Mouse (Mus musculus) layer of hippocampus, adult 2 months (tissue): ENCODE data around the gene Crybg1. TPM values are rescaled to one million over a fixed set of nuclear protein-coding genes. Genes with fewer than 3 reads are reported as not detected.

Source experiments
- DNase-seq, 2 experiments: peaks; one replicate each; pipeline ENCODE4 v3.0.0; 2022; ENCODE audit warnings: low spot score in 2 of 2
- H3K27ac ChIP-seq: fragments of 200-600 bp; 2 replicates; pipeline ENCODE4 v1.8.1; 2022
- H3K4me3 ChIP-seq: fragments of 200-600 bp; 2 replicates; pipeline ENCODE4 v1.8.1; 2022; ENCODE audit warnings: mild to moderate bottlenecking
- CTCF ChIP-seq: fragments of 200-600 bp; conservative IDR thresholded peaks from 2 replicates; pipeline ENCODE4 v1.8.1; 2022; ENCODE audit warnings: antibody characterized with exemption, mild to moderate bottlenecking, moderate library complexity
- total RNA-seq, 2 experiments: library from RNA; stranded (reverse); gene quantifications; 2 replicates each; pipeline ENCODE4 v1.2.3; 2021

The Crybg1 gene
- total RNA-seq, 2 experiments from 2014 or later: 0.56 to 0.74 TPM

DNA sequence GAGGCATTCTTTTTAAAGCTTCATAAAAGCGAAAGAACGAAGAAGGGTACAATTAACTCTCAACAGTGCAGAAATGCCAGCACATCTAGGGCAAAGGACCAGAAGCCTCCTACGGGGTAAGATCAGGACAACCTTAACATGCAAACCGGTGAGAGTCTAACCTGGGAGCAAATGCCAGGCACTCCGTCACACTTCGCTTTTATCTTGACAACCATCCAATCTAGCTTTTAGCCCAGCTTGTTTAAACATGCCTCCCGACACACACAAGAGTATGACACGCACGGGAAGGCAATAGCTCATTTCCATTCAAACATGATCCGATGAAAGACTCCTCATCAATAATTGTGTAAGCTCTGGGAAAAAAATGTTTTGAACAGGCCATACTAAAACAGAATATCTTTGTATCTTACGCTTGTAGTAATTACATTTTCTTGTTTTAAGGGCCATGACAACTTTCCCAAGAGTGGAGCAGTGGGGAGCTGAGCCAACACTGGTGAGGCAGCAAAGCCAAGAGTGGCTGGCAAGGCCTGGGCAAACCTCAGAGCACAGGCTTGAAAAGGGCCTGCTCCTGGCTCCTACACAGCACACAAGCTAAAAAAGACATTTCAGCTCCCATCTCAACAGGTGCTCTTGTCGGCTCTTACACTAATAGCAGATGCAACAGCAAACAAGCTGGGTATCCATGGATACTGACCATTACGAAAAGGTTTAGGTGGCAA lies 10.4 kb downstream of the Crybg1 start:
- Histone ChIP-seq H3K27ac (0 out of 2 replicates have a peak overlapping the region, but pooled peaks have one; percentile 28), H3K4me3 (no peak overlapping the region)
- TF ChIP-seq CTCF: no peak
- no peak for DNase-seq

GRCm38 (mm10) chr10:44126047-44126446 lies 22.6 kb downstream of the Crybg1 start:
- Histone ChIP-seq H3K27ac (no peak overlapping the region), H3K4me3 (no peak overlapping the region)
- no peak for TF ChIP-seq CTCF
- no peak for DNase-seq

DNA sequence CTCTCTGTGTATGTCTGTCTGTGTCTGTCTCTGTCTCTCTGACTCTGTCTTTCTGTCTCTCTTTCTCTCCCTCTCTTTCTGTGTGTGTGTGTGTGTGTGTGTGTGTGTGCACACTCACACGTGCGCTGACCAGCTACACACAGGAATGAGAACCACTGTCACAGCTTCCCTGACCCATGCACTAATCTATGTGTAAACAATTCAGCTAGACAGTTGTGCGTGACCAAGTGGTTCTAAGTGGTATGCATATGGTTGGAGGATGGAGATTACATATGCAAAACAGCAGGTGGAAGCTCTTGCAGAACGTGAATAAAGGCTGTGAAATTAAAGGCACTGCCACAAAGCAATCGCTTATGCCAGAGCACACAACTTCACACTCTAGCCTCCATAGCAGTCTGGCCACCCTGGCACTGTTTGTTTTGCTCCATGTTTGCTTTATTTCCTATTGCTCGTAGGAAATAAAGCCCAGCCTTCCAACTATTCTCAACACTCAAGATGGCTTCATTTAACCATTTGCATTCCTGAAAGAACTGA lies 24.2 kb downstream of the Crybg1 start:
- no peak overlapping the region for H3K27ac ChIP-seq
- DNase-seq: no peak
- TF ChIP-seq CTCF: no peak
- no peak overlapping the region for H3K4me3 ChIP-seq

- no peak for DNase-seq
- no peak for TF ChIP-seq CTCF
- Histone ChIP-seq H3K4me3 (no peak overlapping the region), H3K27ac (no peak overlapping the region)
Measured at GRCm38 (mm10) chr10:44118616-44119015, 30.0 kb downstream of the Crybg1 start.

- no peak for TF ChIP-seq CTCF
- Histone ChIP-seq H3K27ac (no peak overlapping the region), H3K4me3 (no peak overlapping the region)
- no peak for DNase-seq
Measured at GRCm38 (mm10) chr10:44116796-44117195, 31.9 kb downstream of the Crybg1 start.

DNA sequence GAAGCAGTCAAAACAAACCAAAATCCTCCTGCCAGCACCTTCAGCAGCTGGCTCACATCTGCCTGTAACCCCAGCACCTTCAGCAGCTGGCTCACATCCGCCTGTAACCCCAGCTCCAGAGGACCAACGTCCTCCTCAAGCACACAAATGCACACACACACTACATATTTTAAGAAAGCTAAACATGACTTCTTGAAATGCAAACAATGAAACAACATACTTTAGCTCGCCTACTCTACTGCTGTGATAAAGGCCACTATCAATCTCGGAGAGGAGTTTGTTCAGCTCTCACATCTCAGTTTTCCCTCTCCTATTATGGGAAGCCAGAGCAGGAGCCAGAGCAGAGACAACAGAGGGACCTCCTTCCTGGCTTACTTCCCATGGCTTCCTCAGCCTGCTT lies 34.0 kb downstream of the Crybg1 start:
- Histone ChIP-seq H3K27ac (no peak overlapping the region), H3K4me3 (no peak overlapping the region)
- no peak for TF ChIP-seq CTCF
- no peak for DNase-seq

DNA sequence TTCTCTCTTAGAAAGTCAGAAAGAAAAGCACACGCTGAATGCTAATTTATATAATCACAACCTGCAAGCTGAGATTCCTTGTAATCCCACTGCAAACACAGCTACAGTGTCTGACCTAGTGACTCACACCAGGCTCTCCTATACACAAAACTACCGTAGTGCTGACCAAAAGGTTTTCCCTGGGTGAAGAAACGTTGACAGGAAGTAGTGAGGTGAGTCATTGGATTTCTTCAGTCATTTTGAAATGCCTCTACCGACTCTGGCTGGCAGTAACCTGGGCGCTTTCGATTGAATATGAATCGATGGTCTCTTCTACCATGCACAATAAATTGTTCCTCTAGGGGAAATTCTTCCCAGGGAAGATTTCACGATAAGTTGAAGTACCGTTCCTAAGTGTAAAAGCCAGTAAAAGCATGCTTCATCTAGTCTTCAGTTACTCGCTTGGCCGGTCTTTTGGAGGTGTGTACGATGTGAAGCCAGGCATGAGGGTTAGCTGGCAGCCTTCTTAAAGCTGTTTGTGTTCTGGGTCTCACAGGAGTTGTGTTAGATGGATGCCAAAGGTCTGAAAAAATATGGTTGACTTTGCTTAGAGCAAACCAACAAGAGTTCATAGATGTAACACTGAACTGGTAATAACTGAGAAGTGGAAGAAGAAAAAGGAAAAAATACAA lies 36.5 kb downstream of the Crybg1 start:
- Histone ChIP-seq H3K27ac (no peak overlapping the region), H3K4me3 (no peak overlapping the region)
- TF ChIP-seq CTCF: no peak
- no peak for DNase-seq

GRCm38 (mm10) chr10:44111168-44111567 lies 37.5 kb downstream of the Crybg1 start:
- Histone ChIP-seq H3K4me3 (no peak overlapping the region), H3K27ac (no peak overlapping the region)
- TF ChIP-seq CTCF: no peak
- DNase-seq: no peak

DNA sequence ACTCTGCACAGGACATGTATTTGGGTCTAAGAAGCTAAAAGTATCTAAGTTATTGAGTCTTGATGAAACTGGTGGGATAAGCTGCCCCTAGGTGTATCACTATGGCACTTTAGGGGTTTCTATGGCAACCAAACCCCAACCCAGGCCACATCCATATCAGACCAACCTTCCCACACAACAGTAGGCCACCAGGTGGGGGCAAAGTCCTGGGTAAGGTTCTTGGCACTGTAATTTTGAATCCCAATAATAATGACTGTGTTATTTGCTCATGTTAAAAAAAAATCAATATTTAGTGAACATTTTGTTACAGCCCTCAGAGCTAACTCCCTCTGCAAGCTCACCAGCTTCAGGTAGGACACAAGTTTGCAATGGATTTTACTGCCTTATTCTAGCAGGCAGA lies 38.2 kb downstream of the Crybg1 start:
- Histone ChIP-seq H3K27ac (no peak overlapping the region), H3K4me3 (no peak overlapping the region)
- no peak for DNase-seq
- no peak for TF ChIP-seq CTCF

DNA sequence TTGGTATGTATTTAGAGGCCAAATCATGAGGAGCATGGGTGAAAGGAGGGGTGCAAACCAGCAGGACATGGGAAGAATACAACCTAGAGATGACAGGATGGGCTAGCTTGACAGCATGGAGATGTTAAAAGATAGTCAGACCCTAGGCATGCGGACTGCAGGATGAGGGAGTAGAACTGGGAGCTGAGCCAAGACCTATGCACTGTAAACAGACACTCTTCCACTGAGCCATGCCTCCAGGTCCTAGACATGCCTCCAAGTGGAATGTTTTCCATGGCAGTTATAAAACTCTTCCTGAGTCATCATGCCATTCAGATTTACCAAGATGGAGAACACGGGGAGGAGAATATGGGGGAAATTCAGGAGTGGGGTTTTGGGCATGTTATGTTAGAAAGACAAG lies 53.9 kb downstream of the Crybg1 start:
- Histone ChIP-seq H3K27ac (no peak overlapping the region), H3K4me3 (no peak overlapping the region)
- no peak for DNase-seq
- TF ChIP-seq CTCF: no peak

- H3K27ac ChIP-seq: no peak overlapping the region
- DNase-seq: no peak
- no peak overlapping the region for H3K4me3 ChIP-seq
- no peak for TF ChIP-seq CTCF
Measured at GRCm38 (mm10) chr10:44091757-44092156, 56.9 kb downstream of the Crybg1 start.

GRCm38 (mm10) chr10:44080351-44080750 lies 68.3 kb downstream of the Crybg1 start:
- no peak for DNase-seq
- Histone ChIP-seq H3K4me3 (no peak overlapping the region), H3K27ac (no peak overlapping the region)
- no peak for TF ChIP-seq CTCF

DNA sequence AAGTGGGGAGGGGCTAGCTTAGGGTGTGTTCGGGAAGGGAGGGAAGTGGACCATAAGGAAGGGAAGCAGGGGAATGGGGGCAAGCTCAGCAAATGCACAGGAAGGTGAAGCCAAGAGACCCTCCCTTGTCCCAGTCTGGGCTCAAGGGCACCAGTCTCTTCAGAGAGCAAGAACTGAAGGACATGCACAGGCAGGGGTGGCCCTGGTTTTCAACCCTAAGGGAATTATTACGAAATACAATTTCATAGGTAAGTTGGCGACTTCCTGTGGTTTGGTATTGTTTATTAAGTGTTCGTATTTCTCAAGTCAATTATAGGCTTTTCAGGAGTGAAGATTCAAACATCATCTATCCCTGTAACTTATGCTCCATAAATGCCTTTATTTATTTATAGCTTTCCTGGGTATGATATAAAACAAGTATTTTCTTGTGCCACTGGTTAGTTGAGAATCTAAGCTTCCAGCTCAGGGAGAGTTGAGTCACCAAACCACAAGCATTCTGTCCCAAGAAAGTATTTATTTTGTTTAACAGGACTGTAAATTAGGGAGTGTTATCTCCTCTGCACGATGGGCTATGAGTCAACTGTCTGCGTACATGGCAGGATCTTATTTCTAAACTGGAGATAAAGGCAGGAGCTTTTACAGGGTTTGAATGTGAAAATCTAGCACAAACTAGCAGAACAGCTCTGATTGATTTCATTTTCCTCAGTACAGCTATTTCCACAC lies 69.7 kb downstream of the Crybg1 start:
- Histone ChIP-seq H3K4me3 (no peak overlapping the region), H3K27ac (no peak overlapping the region)
- DNase-seq: no peak
- TF ChIP-seq CTCF: no peak
